Mouse (Mus musculus) embryonic facial prominence, embryonic 14.5 days (tissue): Measurements from ENCODE around the gene Clpb. TPM values are rescaled to one million over a fixed set of nuclear protein-coding genes. Genes with fewer than 3 reads are reported as not detected.
A peak's percentile ranks its signal among the peaks of the same experiment; 100 is the strongest.

ENCODE experiments used
- ATAC-seq: fragments of 200-750 bp; cut with Nextera tagmentation; 2 replicates; pipeline ENCODE4 v1.8.0; 2017; ENCODE audit warnings: low read depth, moderate number of reproducible peaks, moderate TSS enrichment
- DNase-seq: peaks from one replicate; pipeline ENCODE4 v3.0.0-alpha.2; 2015; ENCODE audit warnings: low spot score
- H3K27ac ChIP-seq: fragments of 300-500 bp; sonication (generic); replicated peaks from 2 replicates; pipeline ENCODE4 v1.5.1; 2014; ENCODE audit warnings: low read depth, mild to moderate bottlenecking, low read length, moderate library complexity
- H3K27me3 ChIP-seq: fragments of 300-500 bp; sonication (generic); replicated peaks from 2 replicates; pipeline ENCODE4 v1.6.1; 2014; ENCODE audit warnings: low read length; ENCODE audit not compliant: control insufficient read depth, insufficient read depth
- H3K36me3 ChIP-seq: fragments of 300-500 bp; sonication (generic); 2 replicates; pipeline ENCODE4 v1.6.1; 2014; ENCODE audit warnings: low read length, mixed read lengths; ENCODE audit not compliant: control insufficient read depth, insufficient read depth
- H3K4me1 ChIP-seq: fragments of 300-500 bp; sonication (generic); 2 replicates; pipeline ENCODE4 v1.6.1; 2014; ENCODE audit warnings: antibody characterized with exemption, low read length; ENCODE audit not compliant: control insufficient read depth, insufficient read depth
- H3K4me2 ChIP-seq: fragments of 300-500 bp; sonication (generic); 2 replicates; pipeline ENCODE4 v1.6.1; 2014; ENCODE audit warnings: low read depth, mild to moderate bottlenecking, low read length, moderate library complexity, mixed read lengths
- H3K4me3 ChIP-seq: fragments of 300-500 bp; sonication (generic); 2 replicates; pipeline ENCODE4 v1.5.1; 2014; ENCODE audit warnings: low read depth, mild to moderate bottlenecking, low read length
- H3K9ac ChIP-seq: fragments of 300-500 bp; sonication (generic); 2 replicates; pipeline ENCODE4 v1.6.1; 2014; ENCODE audit warnings: low read depth, mild to moderate bottlenecking, low read length, moderate library complexity, mixed read lengths
- H3K9me3 ChIP-seq: fragments of 300-500 bp; sonication (generic); 2 replicates; pipeline ENCODE4 v1.6.1; 2016; ENCODE audit warnings: low read length; ENCODE audit not compliant: control insufficient read depth
- WGBS: fragments of 180-500 bp; shearing (Covaris S2); extraction: QIAGEN DNeasy Blood & Tissue Kit; methylation state at CpG from one replicate; pipeline ENCODE4 v1.1.7; 2014; 5-methylcytosine and 5-hydroxymethylcytosine counted together
- polyA plus RNA-seq: library from polyadenylated mRNA; unstranded; fragments of >200 nt; fragmentation: Nextera tagmentation; extraction: Ambion mirVana; gene quantifications from 2 replicates; pipeline ENCODE4 v1.2.1, GENCODE M21; 2014

Clpb gene
- polyA plus RNA-seq, 1 experiment from 2014 or later = 37.5 TPM

GRCm38 (mm10) chr7:101695483-101695882, 32.0 kb downstream of the Clpb start:
- Histone ChIP-seq H3K36me3 (0 out of 2 replicates have a peak, but pooled peaks cover 4% of the 10 kb centered on the region), H3K27ac (no peak overlapping the region), H3K9ac (no peak overlapping the region), H3K4me1 (no peaks in the 10 kb centered on the region), H3K9me3 (no peaks in the 10 kb centered on the region), H3K4me3 (no peak overlapping the region), H3K27me3 (no peaks in the 10 kb centered on the region), H3K4me2 (no peak overlapping the region)
- 75% methylated on average over 5 of the region's 5 CpGs for WGBS
- no peak for ATAC-seq
- no peak for DNase-seq

GRCm38 (mm10) chr7:101696931-101697723, 33.7 kb downstream of the Clpb start:
- no peak overlapping the region for H3K4me3 ChIP-seq
- H3K27me3 ChIP-seq = no peaks in the 10 kb centered on the region
- DNase-seq = peak; percentile 8
- ATAC-seq = no peak; the same call in 1 of the 2 replicates
- H3K4me2 ChIP-seq = no peak overlapping the region
- WGBS = 74% methylated on average over 10 of the region's 10 CpGs
- H3K27ac ChIP-seq = no peak overlapping the region
- H3K36me3 ChIP-seq = no peaks in the 10 kb centered on the region
- H3K4me1 ChIP-seq = no peaks in the 10 kb centered on the region
- H3K9me3 ChIP-seq = no peaks in the 10 kb centered on the region
- H3K9ac ChIP-seq = no peak overlapping the region

DNA sequence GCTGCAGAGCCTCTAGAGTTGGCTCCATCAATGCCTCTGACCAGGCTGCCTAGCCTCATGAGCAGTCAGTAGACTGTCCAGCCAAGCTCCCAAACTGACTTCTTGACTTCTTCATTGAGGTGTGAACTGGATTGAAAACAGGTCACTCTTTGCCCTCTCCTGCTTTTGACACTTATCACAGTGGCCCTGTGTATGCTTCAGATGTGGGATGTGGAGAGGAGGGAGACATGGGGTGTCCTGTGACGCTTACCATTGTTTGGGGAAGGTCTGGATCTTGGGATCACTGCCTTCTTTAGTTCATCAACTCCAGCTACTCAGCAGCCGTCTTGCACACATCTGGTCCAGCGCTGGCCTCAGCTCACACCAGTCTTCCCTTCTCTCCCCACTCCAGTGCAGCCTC, 36.9 kb downstream of the Clpb start:
- WGBS = 51% methylated on average over 3 of the region's 3 CpGs
- DNase-seq (no peak), ATAC-seq (no peak)
- Histone ChIP-seq H3K9ac (no peak overlapping the region), H3K27me3 (no peaks in the 10 kb centered on the region), H3K9me3 (no peaks in the 10 kb centered on the region), H3K36me3 (no peaks in the 10 kb centered on the region), H3K4me3 (no peak overlapping the region), H3K4me1 (no peaks in the 10 kb centered on the region), H3K4me2 (no peak overlapping the region), H3K27ac (no peak overlapping the region)

DNA sequence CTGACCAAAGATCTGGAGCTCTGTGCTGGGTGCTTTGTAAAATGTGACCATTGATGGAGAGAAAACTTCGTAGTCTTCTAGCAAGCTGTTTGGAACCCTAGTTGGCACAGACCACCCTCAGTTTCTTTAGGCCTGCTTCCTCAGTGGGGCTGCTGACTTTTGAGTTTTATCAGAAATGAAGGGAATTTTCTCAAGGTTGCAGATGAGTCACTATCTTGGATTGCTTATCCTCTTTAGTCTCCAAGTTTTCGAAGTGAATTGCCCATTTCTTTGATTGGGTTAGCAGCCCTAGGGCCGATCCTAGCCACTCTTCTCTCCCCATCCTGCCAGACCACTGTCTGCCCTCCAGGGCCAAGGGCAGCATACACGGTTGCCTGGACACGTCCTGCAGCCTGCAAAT, 39.3 kb downstream of the Clpb start:
- no peaks in the 10 kb centered on the region for H3K4me1 ChIP-seq
- no peaks in the 10 kb centered on the region for H3K27me3 ChIP-seq
- H3K9ac ChIP-seq = no peak overlapping the region
- no peak overlapping the region for H3K4me2 ChIP-seq
- no peak overlapping the region for H3K27ac ChIP-seq
- H3K9me3 ChIP-seq = no peaks in the 10 kb centered on the region
- no peak for DNase-seq
- ATAC-seq = no peak
- H3K36me3 ChIP-seq = peaks cover 4% of the 10 kb centered on the region
- no peak overlapping the region for H3K4me3 ChIP-seq
- WGBS = 60% methylated on average over 5 of the region's 5 CpGs

DNA sequence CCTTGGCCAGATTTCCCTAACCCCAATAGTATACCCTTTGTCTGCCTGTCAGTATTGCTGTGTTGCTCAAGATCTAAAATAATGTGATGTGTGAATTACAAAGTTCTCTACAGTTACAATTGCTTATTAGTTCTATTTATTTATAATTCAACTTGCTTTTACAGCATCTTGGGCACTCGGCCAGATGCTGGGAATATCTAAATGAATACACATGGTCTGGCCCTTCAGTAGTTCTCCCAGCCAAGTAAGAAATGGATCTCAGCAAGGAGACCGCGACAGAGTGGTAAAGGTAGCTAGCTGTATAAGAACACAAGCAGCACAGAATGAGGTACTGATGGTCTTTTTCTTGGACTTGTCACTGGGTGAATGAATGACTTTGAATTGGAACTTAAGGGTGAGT, 46.2 kb downstream of the Clpb start:
- Histone ChIP-seq H3K4me2 (no peak overlapping the region), H3K27ac (no peak overlapping the region), H3K36me3 (peaks cover 7% of the 10 kb centered on the region), H3K27me3 (no peaks in the 10 kb centered on the region), H3K4me1 (no peaks in the 10 kb centered on the region), H3K4me3 (no peak overlapping the region), H3K9ac (no peak overlapping the region), H3K9me3 (no peaks in the 10 kb centered on the region)
- WGBS = 68% methylated on average over 3 of the region's 3 CpGs
- ATAC-seq (no peak), DNase-seq (peak; percentile 21)

DNA sequence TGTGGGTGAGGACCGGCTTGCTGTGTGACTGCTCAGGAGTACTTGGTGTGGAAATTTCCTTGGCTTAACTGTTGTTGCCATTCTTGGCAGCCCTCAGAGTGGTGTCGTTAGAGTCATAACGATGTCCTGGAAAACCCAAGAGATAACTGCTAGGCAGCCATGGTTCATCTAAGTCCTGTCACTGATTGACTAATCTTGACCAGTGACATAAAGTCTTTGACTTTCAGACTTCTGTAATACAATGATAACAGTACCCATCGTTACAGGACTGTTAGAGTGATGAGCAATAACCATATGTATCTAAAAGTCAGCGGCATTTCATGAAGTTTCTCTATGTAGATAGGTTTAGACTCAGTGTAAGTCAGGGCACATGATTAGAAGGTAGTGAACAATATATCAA, 46.8 kb downstream of the Clpb start:
- no peak overlapping the region for H3K9ac ChIP-seq
- 91% methylated on average over 5 of the region's 5 CpGs for WGBS
- no peaks in the 10 kb centered on the region for H3K4me1 ChIP-seq

DNA sequence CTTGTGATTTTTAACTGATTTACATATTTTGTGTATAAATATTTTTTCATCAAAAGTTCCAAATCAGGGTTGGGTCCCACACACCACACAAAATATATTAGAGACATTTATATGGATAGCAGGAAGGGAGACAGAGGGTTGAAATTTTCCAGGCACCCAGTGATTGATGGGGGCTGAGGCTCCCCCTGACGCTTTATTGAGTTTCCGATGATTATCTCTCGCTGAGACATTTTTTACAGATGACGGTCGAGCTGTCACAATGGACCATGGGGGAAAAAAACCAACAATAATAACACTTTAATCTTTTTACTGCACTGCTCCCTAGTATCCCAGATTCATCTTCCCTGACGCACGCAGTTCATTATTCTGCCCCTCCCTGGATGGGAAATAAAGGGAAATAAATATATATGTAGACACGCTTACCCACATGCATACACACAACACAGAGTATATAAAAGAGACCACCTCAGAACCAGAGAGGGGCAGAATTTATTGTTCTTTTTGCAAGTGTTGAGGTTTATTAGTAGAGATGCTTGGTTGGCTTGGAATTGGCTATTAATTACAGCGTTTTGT, 50.5 kb downstream of the Clpb start:
- Histone ChIP-seq H3K27me3 (no peaks in the 10 kb centered on the region), H3K27ac (no peak overlapping the region), H3K36me3 (no peaks in the 10 kb centered on the region), H3K9me3 (no peaks in the 10 kb centered on the region), H3K4me1 (no peaks in the 10 kb centered on the region), H3K4me2 (no peak overlapping the region), H3K4me3 (no peak overlapping the region), H3K9ac (no peak overlapping the region)
- DNase-seq = no peak
- WGBS = 80% methylated on average over 9 of the region's 9 CpGs
- no peak for ATAC-seq

More for the DNA sequence above, 46.8 kb downstream of the Clpb start:
- Histone ChIP-seq H3K27ac (no peak overlapping the region), H3K4me3 (no peak overlapping the region), H3K9me3 (no peaks in the 10 kb centered on the region), H3K27me3 (no peaks in the 10 kb centered on the region), H3K36me3 (peaks cover 7% of the 10 kb centered on the region), H3K4me2 (no peak overlapping the region)
- no peak for DNase-seq
- ATAC-seq = no peak

DNA sequence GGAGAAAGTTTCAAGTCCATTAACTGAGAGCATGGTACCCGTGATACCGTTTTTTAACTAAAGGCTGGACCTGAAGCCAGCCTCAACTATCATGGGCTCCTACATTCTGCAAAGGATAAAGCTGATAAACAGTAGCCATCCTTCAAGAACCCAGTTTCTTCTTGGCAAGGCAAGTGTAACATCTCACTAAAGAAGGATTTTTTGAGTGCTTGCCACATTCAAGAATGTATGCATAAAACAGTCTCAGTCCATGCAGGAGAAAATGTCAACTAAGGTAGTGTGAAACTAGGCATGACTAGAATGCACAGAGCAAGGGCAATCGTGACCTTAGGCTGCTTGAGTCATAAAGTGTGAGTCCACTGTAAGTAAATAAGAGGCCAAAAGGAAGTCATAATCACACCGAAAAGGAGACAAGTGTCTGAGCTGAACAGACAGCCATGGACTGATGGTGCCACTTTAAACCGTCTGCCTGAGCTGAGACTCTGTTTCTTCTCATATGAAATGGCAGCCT, 51.7 kb downstream of the Clpb start:
- H3K4me3 ChIP-seq = no peak overlapping the region
- H3K9ac ChIP-seq = no peak overlapping the region
- 89% methylated on average over 5 of the region's 5 CpGs for WGBS
- H3K27ac ChIP-seq = no peak overlapping the region
- H3K9me3 ChIP-seq = no peaks in the 10 kb centered on the region
- DNase-seq = no peak
- H3K27me3 ChIP-seq = no peaks in the 10 kb centered on the region
- no peaks in the 10 kb centered on the region for H3K4me1 ChIP-seq
- no peak for ATAC-seq
- H3K4me2 ChIP-seq = no peak overlapping the region
- no peaks in the 10 kb centered on the region for H3K36me3 ChIP-seq

DNA sequence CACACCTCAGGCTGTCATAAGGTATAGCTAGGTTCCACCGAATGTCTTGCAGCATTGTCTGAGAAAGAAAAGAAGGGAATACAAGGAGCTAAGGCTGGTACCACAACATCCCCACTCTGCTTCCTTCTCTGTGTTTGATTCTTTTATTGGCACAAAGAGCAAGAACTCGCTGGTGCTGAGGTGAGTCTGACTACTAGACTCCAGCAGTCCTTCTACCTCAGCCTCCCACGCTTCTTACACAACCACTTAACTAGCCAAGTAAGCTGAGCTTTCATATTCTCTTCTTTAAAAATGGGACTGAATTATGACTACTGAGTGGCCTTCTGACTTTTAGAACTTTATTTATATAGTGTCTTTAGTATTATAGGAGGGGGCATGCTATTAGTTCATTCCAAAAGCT, 56.9 kb downstream of the Clpb start:
- no peaks in the 10 kb centered on the region for H3K27me3 ChIP-seq
- DNase-seq (no peak), ATAC-seq (no peak)
- H3K4me1 ChIP-seq = no peaks in the 10 kb centered on the region
- 93% methylated on average over 3 of the region's 3 CpGs for WGBS
- no peak overlapping the region for H3K4me2 ChIP-seq
- no peak overlapping the region for H3K27ac ChIP-seq
- H3K36me3 ChIP-seq = no peaks in the 10 kb centered on the region
- no peak overlapping the region for H3K4me3 ChIP-seq
- no peak overlapping the region for H3K9ac ChIP-seq
- H3K9me3 ChIP-seq = no peaks in the 10 kb centered on the region
